Mouse (Mus musculus): ENCODE data around the gene Gm21988. TPM values are rescaled to one million over a fixed set of nuclear protein-coding genes. Genes with fewer than 3 reads are reported as not detected.

The Gm21988 gene
- total and polyA plus RNA-seq, 3 experiments, result 1.2 to 3.5 (median 3.2) TPM

DNA sequence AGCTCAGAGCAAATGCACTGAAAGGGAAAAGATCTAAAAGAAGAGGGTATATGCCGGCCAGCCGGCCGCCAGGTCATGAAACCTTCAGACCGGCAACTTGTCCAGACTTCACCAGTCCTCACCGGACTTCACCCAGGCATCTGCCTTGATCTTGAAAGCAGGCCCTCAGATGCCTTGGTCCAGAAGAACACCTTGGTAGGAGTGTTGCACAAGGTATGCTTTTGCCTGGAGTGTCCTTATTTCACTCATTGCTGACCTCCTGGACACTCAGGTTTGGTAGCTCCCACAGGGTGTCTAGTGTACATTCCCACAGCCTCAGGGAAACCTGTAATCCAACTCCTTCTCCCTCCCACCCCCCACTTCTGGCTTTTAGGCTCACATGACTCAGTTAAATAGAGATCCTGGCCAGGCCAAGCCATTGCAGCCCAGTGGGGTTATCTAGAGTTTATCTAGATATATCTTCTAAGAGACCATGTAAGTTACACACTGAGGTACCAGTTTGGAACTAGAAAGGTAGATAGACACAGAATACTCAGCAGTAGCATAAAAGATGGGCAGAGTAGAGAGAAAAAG lies 39.5 kb downstream of the Gm21988 start:
- no peak for DNase-seq (ENCODE audit: low spot score)
- no peak for TF ChIP-seq TAL1 (conservative IDR thresholded peaks at IDR 0.05; ENCODE audit: low read depth, low read length)
- TF ChIP-seq CTCF (IDR thresholded peaks at IDR 0.05; ENCODE audit: low read depth, low read length), result no peak
- TF ChIP-seq GATA1 (IDR thresholded peaks at IDR 0.05; ENCODE audit: borderline replicate concordance, low read length), result no peak
- Histone ChIP-seq H3K36me3 (replicated peaks) (no peaks in the 10 kb centered on the region), H3K4me1 (ENCODE audit: insufficient read depth, low read depth, low read length) (peaks cover 22% of the 10 kb centered on the region), H3K4me3 (ENCODE audit: low read depth, low read length) (no peak overlapping the region), H3K27me3 (ENCODE audit: insufficient read depth, low read length) (peaks cover 42% of the 10 kb centered on the region), H3K9me3 (replicated peaks) (peaks cover 2% of the 10 kb centered on the region; the same call in 1 of the 2 replicates)
- ATAC-seq (ENCODE audit: extremely low read depth, insufficient number of reproducible peaks, low FRiP score, poor library complexity, severe bottlenecking), result no peak

DNA sequence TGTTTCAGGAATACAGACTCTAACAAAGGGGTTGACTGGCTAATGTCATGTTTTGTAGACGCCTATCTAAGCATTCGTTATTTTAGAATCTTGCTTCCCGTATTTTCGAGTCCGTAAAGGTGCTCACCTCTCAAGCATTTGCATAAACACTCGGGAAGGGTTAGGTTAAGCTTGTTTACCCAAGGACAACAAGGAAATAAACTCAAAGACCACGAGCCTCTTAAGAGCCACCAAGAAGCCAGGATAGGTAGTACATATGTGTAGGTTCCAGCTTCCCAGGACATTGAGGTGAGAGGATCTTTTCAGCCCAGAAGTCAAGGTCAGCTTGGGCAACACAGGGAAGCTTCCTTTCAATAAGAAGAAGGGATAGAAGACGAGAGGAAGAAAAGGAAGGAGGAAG lies 40.5 kb downstream of the Gm21988 start:
- no peak for DNase-seq (ENCODE audit: low spot score)
- Histone ChIP-seq H3K4me3 (ENCODE audit: low read depth, low read length) (no peak overlapping the region), H3K4me1 (ENCODE audit: insufficient read depth, low read depth, low read length) (peaks cover 22% of the 10 kb centered on the region), H3K27me3 (ENCODE audit: insufficient read depth, low read length) (peaks cover 37% of the 10 kb centered on the region), H3K9me3 (replicated peaks) (peaks cover 2% of the 10 kb centered on the region; the same call in 1 of the 2 replicates), H3K36me3 (replicated peaks) (no peaks in the 10 kb centered on the region)
- TF ChIP-seq GATA2 (IDR thresholded peaks at IDR 0.05; ENCODE audit: borderline replicate concordance, low read depth, low read length), result no peak
- no peak for ATAC-seq (ENCODE audit: extremely low read depth, insufficient number of reproducible peaks, low FRiP score, poor library complexity, severe bottlenecking)

GRCm38 (mm10) chr11:70198332-70198731 lies 41.3 kb downstream of the Gm21988 start:
- H3K4me3 ChIP-seq (ENCODE audit: low read depth, low read length), result no peak overlapping the region
- ATAC-seq (ENCODE audit: extremely low read depth, insufficient number of reproducible peaks, low FRiP score, poor library complexity, severe bottlenecking) (no peak), DNase-seq (ENCODE audit: low spot score) (no peak)
- no peaks in the 10 kb centered on the region for H3K36me3 ChIP-seq (replicated peaks)
- H3K4me1 ChIP-seq (ENCODE audit: insufficient read depth, low read depth, low read length), result peaks cover 22% of the 10 kb centered on the region
- peaks cover 2% of the 10 kb centered on the region; the same call in 1 of the 2 replicates for H3K9me3 ChIP-seq (replicated peaks)
- TF ChIP-seq GATA1 (IDR thresholded peaks at IDR 0.05; ENCODE audit: borderline replicate concordance, low read length) (no peak), GATA2 (IDR thresholded peaks at IDR 0.05; ENCODE audit: borderline replicate concordance, low read depth, low read length) (no peak)
- peaks cover 33% of the 10 kb centered on the region for H3K27me3 ChIP-seq (ENCODE audit: insufficient read depth, low read length)

DNA sequence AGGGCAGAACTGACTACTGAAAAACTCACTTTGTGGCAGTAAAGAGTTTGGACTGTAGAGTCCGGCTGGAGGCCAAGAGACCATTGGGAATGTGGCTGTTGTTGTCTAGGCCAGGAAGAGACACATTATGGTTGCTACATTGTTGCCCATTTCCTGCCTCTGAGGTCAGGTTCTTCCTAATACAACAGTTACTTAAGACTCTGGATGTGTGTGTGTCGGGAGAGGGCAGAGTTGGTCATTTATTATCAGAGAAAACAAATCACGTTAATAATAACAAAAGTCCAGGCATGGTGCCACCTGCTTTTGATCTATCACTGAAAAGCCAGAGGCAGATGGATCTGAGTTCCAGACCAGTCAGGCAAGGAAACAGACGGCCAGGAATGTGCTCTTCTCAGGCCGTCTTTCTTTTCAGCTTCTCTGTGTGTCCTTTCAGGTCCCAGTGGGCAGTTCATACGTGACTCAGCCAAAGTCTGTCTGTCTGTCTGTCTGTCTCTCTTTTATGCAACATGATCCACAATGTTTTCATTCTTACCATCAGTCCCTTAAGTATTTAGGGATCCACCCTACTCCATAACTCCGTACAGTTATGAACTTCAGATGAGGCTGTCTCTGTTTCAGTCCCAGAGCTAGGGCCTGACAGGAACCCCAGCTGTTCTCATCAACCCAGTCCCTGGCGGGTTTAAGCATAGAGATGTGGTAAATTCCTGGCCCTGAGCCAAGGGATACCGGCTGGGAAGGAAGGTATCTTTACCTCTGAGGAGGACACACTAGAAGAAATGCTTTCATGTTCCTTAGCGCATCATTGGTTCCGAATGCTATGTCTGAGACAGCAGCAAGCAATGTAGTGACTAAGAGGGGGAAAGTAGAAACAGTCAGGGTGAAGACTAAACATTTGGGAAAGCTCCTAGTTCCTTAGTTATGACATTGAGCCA lies 46.0 kb downstream of the Gm21988 start:
- H3K36me3 ChIP-seq (replicated peaks), result no peaks in the 10 kb centered on the region
- H3K4me3 ChIP-seq (ENCODE audit: low read depth, low read length), result no peak overlapping the region
- no peak for TF ChIP-seq GATA1 (IDR thresholded peaks at IDR 0.05; ENCODE audit: borderline replicate concordance, low read length)
- no peak for TF ChIP-seq CTCF (IDR thresholded peaks at IDR 0.05; ENCODE audit: low read depth, low read length)
- peaks cover 5% of the 10 kb centered on the region; the same call in 1 of the 2 replicates for H3K4me1 ChIP-seq (ENCODE audit: insufficient read depth, low read depth, low read length)
- ATAC-seq (ENCODE audit: extremely low read depth, insufficient number of reproducible peaks, low FRiP score, poor library complexity, severe bottlenecking) (no peak), DNase-seq (ENCODE audit: low spot score) (no peak)
- H3K9me3 ChIP-seq (replicated peaks), result peaks cover 2% of the 10 kb centered on the region; the same call in 1 of the 2 replicates
- peaks cover 19% of the 10 kb centered on the region for H3K27me3 ChIP-seq (ENCODE audit: insufficient read depth, low read length)

DNA sequence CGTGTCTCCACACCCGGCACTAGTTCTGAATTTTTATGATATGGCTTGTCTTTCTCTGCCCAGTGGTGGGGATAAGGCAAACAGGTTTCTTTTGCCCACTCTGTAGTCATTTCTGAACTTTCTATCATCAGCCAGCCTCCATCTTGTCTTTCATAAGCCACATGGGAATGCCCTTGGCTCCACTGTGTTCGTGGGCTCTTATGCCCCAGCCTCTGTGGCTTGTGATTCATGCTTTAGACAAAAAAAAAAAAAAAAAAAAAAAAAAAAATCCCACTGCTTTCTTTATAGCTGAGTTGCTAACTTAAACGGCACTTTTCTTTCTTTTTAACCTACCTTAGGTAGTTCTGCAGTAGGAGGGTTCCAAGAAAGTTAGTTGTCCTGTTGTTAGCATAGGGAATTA lies 47.5 kb downstream of the Gm21988 start:
- no peaks in the 10 kb centered on the region for H3K36me3 ChIP-seq (replicated peaks)
- DNase-seq (ENCODE audit: low spot score) (no peak), ATAC-seq (ENCODE audit: extremely low read depth, insufficient number of reproducible peaks, low FRiP score, poor library complexity, severe bottlenecking) (no peak)
- H3K27me3 ChIP-seq (ENCODE audit: insufficient read depth, low read length), result peaks cover 19% of the 10 kb centered on the region
- H3K9me3 ChIP-seq (replicated peaks), result peaks cover 2% of the 10 kb centered on the region; the same call in 1 of the 2 replicates
- TF ChIP-seq GATA2 (IDR thresholded peaks at IDR 0.05; ENCODE audit: borderline replicate concordance, low read depth, low read length) (no peak), POLR2AphosphoS5 (IDR thresholded peaks at IDR 0.05; ENCODE audit: insufficient replicate concordance, low read depth, low read length) (no peak), TAL1 (conservative IDR thresholded peaks at IDR 0.05; ENCODE audit: low read depth, low read length) (no peak), GATA1 (IDR thresholded peaks at IDR 0.05; ENCODE audit: borderline replicate concordance, low read length) (no peak), CTCF (IDR thresholded peaks at IDR 0.05; ENCODE audit: low read depth, low read length) (no peak)
- no peaks in the 10 kb centered on the region for H3K4me1 ChIP-seq (ENCODE audit: insufficient read depth, low read depth, low read length)
- no peak overlapping the region for H3K4me3 ChIP-seq (ENCODE audit: low read depth, low read length)

- TF ChIP-seq GATA1 (IDR thresholded peaks at IDR 0.05; ENCODE audit: borderline replicate concordance, low read length) (no peak), TAL1 (conservative IDR thresholded peaks at IDR 0.05; ENCODE audit: low read depth, low read length) (no peak), GATA2 (IDR thresholded peaks at IDR 0.05; ENCODE audit: borderline replicate concordance, low read depth, low read length) (no peak)
- ATAC-seq (ENCODE audit: extremely low read depth, insufficient number of reproducible peaks, low FRiP score, poor library complexity, severe bottlenecking), result no peak
- H3K27me3 ChIP-seq (ENCODE audit: insufficient read depth, low read length), result peaks cover 21% of the 10 kb centered on the region
Observed at GRCm38 (mm10) chr11:70191188-70191587, 48.4 kb downstream of the Gm21988 start.

More at GRCm38 (mm10) chr11:70191188-70191587, 48.4 kb downstream of the Gm21988 start:
- DNase-seq (ENCODE audit: low spot score), result no peak
- H3K9me3 ChIP-seq (replicated peaks), result peaks cover 2% of the 10 kb centered on the region; the same call in 1 of the 2 replicates
- H3K36me3 ChIP-seq (replicated peaks), result no peaks in the 10 kb centered on the region
- H3K4me1 ChIP-seq (ENCODE audit: insufficient read depth, low read depth, low read length), result no peaks in the 10 kb centered on the region
- H3K4me3 ChIP-seq (ENCODE audit: low read depth, low read length), result no peak overlapping the region

All from G1E (cell line).